Comparison of ENCODE assay signal across 8 mouse cellular contexts in genomic region chr9:72170235-72170634, GRCm38 (mm10). TPM values are rescaled to one million over a fixed set of nuclear protein-coding genes. Genes with fewer than 3 reads are reported as not detected.
A peak's percentile ranks its signal among the peaks of the same experiment; 100 is the strongest.
DNase-seq lines count a peak whose midpoint lies in the region; ATAC-seq and TF ChIP-seq lines count a peak whose summit lies in the region.

No protein-coding gene starts in this region.

- DNase-seq in kidney, postnatal 0 days (ENCODE audit: low spot score): no peak
- DNase-seq in kidney, postnatal 25 days: no peak
- peak; percentile 49 for DNase-seq in limb, embryonic 10.5 days (ENCODE audit: low spot score)
- no peak for DNase-seq in frontal cortex, postnatal 10 days (ENCODE audit: low spot score in 2 of 2)
- DNase-seq in layer of hippocampus, adult 9-10 months (ENCODE audit: low spot score): no peak
- no peak for DNase-seq in thymus, adult 2 months

- no peak for TF ChIP-seq CTCF in kidney, postnatal 0 days (IDR thresholded peaks at IDR 0.05; ENCODE audit: low read depth)
- no peak for TF ChIP-seq CTCF in thymus, adult 2 months (IDR thresholded peaks at IDR 0.05; ENCODE audit: borderline replicate concordance, control insufficient read depth, extremely low read depth, insufficient read depth, low read length, poor library complexity)

- TF ChIP-seq POLR2A in thymus, adult 2 months (IDR thresholded peaks at IDR 0.05; ENCODE audit: control insufficient read depth, extremely low read depth, insufficient read depth, low read length, poor library complexity): no peak

- no peak overlapping the region for H3K27ac ChIP-seq in kidney, postnatal 0 days
- H3K27ac ChIP-seq in embryonic facial prominence, embryonic 15.5 days (replicated peaks): no peak overlapping the region
- peak overlapping the region; percentile 92 for H3K27ac ChIP-seq in limb, embryonic 10.5 days
- H3K27ac ChIP-seq in neural tube, embryonic 13.5 days (replicated peaks): peak overlapping the region; percentile 46; the same call in 1 of the 2 replicates
- H3K27ac ChIP-seq in thymus, adult 2 months (ENCODE audit: control insufficient read depth, insufficient read depth, low read length): no peak overlapping the region

- no peaks in the 10 kb centered on the region for H3K36me3 ChIP-seq in kidney, postnatal 0 days (ENCODE audit: insufficient read depth, low read length)
- H3K36me3 ChIP-seq in embryonic facial prominence, embryonic 15.5 days: no peaks in the 10 kb centered on the region
- H3K36me3 ChIP-seq in limb, embryonic 10.5 days: no peaks in the 10 kb centered on the region
- no peaks in the 10 kb centered on the region for H3K36me3 ChIP-seq in neural tube, embryonic 13.5 days
- H3K36me3 ChIP-seq in thymus, adult 2 months (ENCODE audit: control insufficient read depth, insufficient read depth, low read length): no peaks in the 10 kb centered on the region

- H3K9me3 ChIP-seq in kidney, postnatal 0 days (replicated peaks; ENCODE audit: low read length): no peaks in the 10 kb centered on the region
- H3K9me3 ChIP-seq in embryonic facial prominence, embryonic 15.5 days (replicated peaks): no peaks in the 10 kb centered on the region
- H3K9me3 ChIP-seq in limb, embryonic 10.5 days (replicated peaks): no peaks in the 10 kb centered on the region
- no peaks in the 10 kb centered on the region; the same call in 1 of the 2 replicates for H3K9me3 ChIP-seq in neural tube, embryonic 13.5 days

- no peaks in the 10 kb centered on the region for H3K27me3 ChIP-seq in kidney, postnatal 0 days (ENCODE audit: insufficient read depth, low read length)
- H3K27me3 ChIP-seq in embryonic facial prominence, embryonic 15.5 days: no peaks in the 10 kb centered on the region
- no peaks in the 10 kb centered on the region for H3K27me3 ChIP-seq in limb, embryonic 10.5 days (ENCODE audit: low read depth, poor library complexity, severe bottlenecking)
- H3K27me3 ChIP-seq in neural tube, embryonic 13.5 days: no peaks in the 10 kb centered on the region
- H3K27me3 ChIP-seq in thymus, adult 2 months (ENCODE audit: control insufficient read depth, insufficient read depth, low read length): no peaks in the 10 kb centered on the region

- WGBS in kidney, postnatal 0 days: 5% methylated on average over 9 of the region's 9 CpGs
- WGBS in embryonic facial prominence, embryonic 15.5 days: 7% methylated on average over 9 of the region's 9 CpGs
- 10% methylated on average over 9 of the region's 9 CpGs for WGBS in limb, embryonic 10.5 days
- 7% methylated on average over 9 of the region's 9 CpGs for WGBS in neural tube, embryonic 13.5 days
- WGBS in thymus, adult 2 months: 28% methylated on average over 9 of the region's 9 CpGs

- no peak for ATAC-seq in kidney, postnatal 0 days (replicated peaks; ENCODE audit: low FRiP score, low read depth)
- ATAC-seq in embryonic facial prominence, embryonic 15.5 days (ENCODE audit: insufficient number of reproducible peaks, low FRiP score, low TSS enrichment, low read depth): no peak
- peak; percentile 40; the same call in 1 of the 2 replicates for ATAC-seq in neural tube, embryonic 13.5 days (ENCODE audit: low read depth)

- H3K4me2 ChIP-seq in kidney, postnatal 0 days (ENCODE audit: low read length): peak overlapping the region; percentile 64
- peak overlapping the region; percentile 52 for H3K4me2 ChIP-seq in embryonic facial prominence, embryonic 15.5 days (replicated peaks)
- H3K4me2 ChIP-seq in neural tube, embryonic 13.5 days: peak overlapping the region; percentile 53

- peak overlapping the region; percentile 29 for H3K4me3 ChIP-seq in kidney, postnatal 0 days (replicated peaks; ENCODE audit: low read depth, low read length)
- peak overlapping the region; percentile 36 for H3K4me3 ChIP-seq in embryonic facial prominence, embryonic 15.5 days (replicated peaks)
- peak overlapping the region; percentile 45 for H3K4me3 ChIP-seq in limb, embryonic 10.5 days
- peak overlapping the region; percentile 29 for H3K4me3 ChIP-seq in neural tube, embryonic 13.5 days
- H3K4me3 ChIP-seq in thymus, adult 2 months (ENCODE audit: control insufficient read depth, insufficient read depth, low read length): no peak overlapping the region

- H3K4me1 ChIP-seq in kidney, postnatal 0 days (replicated peaks; ENCODE audit: insufficient read depth, low read length): peaks cover 10% of the 10 kb centered on the region; the same call in 1 of the 2 replicates
- peaks cover 13% of the 10 kb centered on the region for H3K4me1 ChIP-seq in embryonic facial prominence, embryonic 15.5 days
- peaks cover 24% of the 10 kb centered on the region for H3K4me1 ChIP-seq in limb, embryonic 10.5 days
- H3K4me1 ChIP-seq in neural tube, embryonic 13.5 days (replicated peaks): peaks cover 14% of the 10 kb centered on the region
- peaks cover 21% of the 10 kb centered on the region for H3K4me1 ChIP-seq in thymus, adult 2 months (replicated peaks; ENCODE audit: control insufficient read depth, insufficient read depth, low read length)

- peak overlapping the region; percentile 39; the same call in 1 of the 2 replicates for H3K9ac ChIP-seq in kidney, postnatal 0 days (ENCODE audit: low read depth, low read length)
- H3K9ac ChIP-seq in embryonic facial prominence, embryonic 15.5 days: no peak overlapping the region
- peak overlapping the region; percentile 55 for H3K9ac ChIP-seq in neural tube, embryonic 13.5 days

RNA-seq across cellular contexts. Expression of gene Tcf12, which starts 58.6 kb away (rescaled TPM):
- polyA plus RNA-seq in kidney, postnatal 0 days (2015; fragmentation: Nextera tagmentation; extraction: Ambion mirVana): 44.9 and 47.4 TPM in 2 replicates
- 104 and 112 TPM in 2 replicates for polyA plus RNA-seq in embryonic facial prominence, embryonic 15.5 days (2015; fragmentation: Nextera tagmentation; extraction: Ambion mirVana)
- polyA plus RNA-seq in limb, embryonic 10.5 days (2016; fragmentation: Nextera tagmentation; extraction: Ambion mirVana): 201 and 216 TPM in 2 replicates
- 120 and 121 TPM in 2 replicates for polyA plus RNA-seq in neural tube, embryonic 13.5 days (2015; fragmentation: Nextera tagmentation; extraction: Ambion mirVana)
- polyA plus RNA-seq in thymus, adult 2 months (2012; rRNA removed): 401 and 416 TPM in 2 replicates

Comparison
In these comparisons a context has a peak if more than half of its experiments do, and no peak if none do; other contexts are left out.
1. H3K27ac ChIP-seq: peak in limb, embryonic 10.5 days (single experiment) and neural tube, embryonic 13.5 days (single experiment); none in kidney, postnatal 0 days (single experiment), embryonic facial prominence, embryonic 15.5 days (single experiment) and thymus, adult 2 months (single experiment).
2. Peak in every context shown above with its lines, with median percentiles within 50 percentile points of each other: H3K4me2 ChIP-seq.